Comparison of ENCODE assay signal across 22 mouse cellular contexts in genomic region chr10:99938901-99939300, GRCm38 (mm10).
"Had no signal": no experiment of that assay in that cellular context is flagged by ENCODE, and none has a peak within 500 bp of the region (broad histone marks: within the 10 kb centered on the region; RNA-seq: fewer than 3 reads in every experiment).

No protein-coding gene starts in this region.

- ATAC-seq: liver, postnatal 0 days; lung, postnatal 0 days; midbrain, embryonic 16.5 days had no signal

- H3K36me3 ChIP-seq: liver, embryonic 15.5 days; lung, embryonic 15.5 days; midbrain, embryonic 10.5 days; midbrain, embryonic 12.5 days; neural tube, embryonic 13.5 days; neural tube, embryonic 15.5 days had no signal

- H3K4me3 ChIP-seq: liver, embryonic 15.5 days; lung, embryonic 15.5 days; midbrain, embryonic 10.5 days; midbrain, embryonic 12.5 days; myocyte; neural tube, embryonic 13.5 days; neural tube, embryonic 15.5 days had no signal

- H3K27me3 ChIP-seq: liver, embryonic 15.5 days; lung, embryonic 15.5 days; midbrain, embryonic 12.5 days; neural tube, embryonic 15.5 days had no signal

- H3K9me3 ChIP-seq: liver, embryonic 15.5 days; lung, embryonic 15.5 days; midbrain, embryonic 10.5 days; midbrain, embryonic 12.5 days; neural tube, embryonic 13.5 days; neural tube, embryonic 15.5 days had no signal

- DNase-seq: liver, postnatal 0 days; lung, adult 2 months; lung, postnatal 14 days; lung, postnatal 4 days; midbrain, embryonic 14.5 days; retina, postnatal 1 day; right cerebral cortex, adult 18-20 months; right cerebral cortex, postnatal 14 days; right cerebral cortex, postnatal 4 days; spleen, adult 18-20 months; thymus, adult 18-20 months; thymus, postnatal 14 days; thymus, postnatal 36 days had no signal

- H3K27ac ChIP-seq: liver, embryonic 15.5 days; lung, embryonic 15.5 days; midbrain, embryonic 10.5 days; midbrain, embryonic 12.5 days; neural tube, embryonic 13.5 days; neural tube, embryonic 15.5 days had no signal

- H3K4me1 ChIP-seq: liver, embryonic 15.5 days; lung, embryonic 15.5 days; midbrain, embryonic 12.5 days; neural tube, embryonic 13.5 days; neural tube, embryonic 15.5 days had no signal
